Mouse (Mus musculus) kidney, postnatal 10 days (tissue): ENCODE results near the gene Podn.

Experiments
- DNase-seq: peaks from one replicate; pipeline ENCODE4 v3.0.0; 2021; ENCODE audit warnings: mixed read lengths

Gene Podn

DNA sequence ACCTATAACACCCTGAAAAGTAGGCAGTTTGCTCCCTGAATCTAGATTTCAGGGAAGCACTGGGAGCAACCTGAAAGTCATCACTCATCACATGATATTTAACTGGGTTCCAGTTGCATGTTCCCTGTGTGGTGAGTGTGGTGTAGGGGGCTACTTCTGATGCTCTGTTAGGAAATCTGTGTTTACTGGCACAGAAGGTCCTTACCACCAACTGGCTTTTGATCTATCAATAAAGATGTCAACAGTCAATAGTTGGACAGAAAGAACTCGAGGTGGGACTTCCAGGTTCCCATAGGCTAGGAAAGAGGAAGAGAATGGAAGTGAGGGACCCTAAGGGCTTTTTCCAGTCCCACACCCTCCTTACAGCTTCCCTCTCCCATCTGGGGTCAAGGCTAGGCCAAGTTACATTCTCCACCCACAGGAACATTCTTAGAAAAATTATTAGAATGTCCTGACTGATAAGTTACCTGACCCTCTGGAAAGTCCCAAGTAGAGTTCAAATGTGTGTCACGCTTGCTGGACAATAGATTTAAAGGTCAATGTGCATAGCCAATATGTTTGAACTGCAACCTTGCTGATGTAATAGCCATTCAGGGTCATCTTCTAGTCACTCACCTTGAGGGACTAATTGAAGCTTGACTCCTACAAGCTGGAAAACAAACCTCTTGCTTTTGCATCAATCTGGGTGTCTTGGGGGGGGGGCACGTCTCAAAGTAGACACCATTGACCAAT lies 18.9 kb downstream of the Podn start:
- no peak for DNase-seq

DNA sequence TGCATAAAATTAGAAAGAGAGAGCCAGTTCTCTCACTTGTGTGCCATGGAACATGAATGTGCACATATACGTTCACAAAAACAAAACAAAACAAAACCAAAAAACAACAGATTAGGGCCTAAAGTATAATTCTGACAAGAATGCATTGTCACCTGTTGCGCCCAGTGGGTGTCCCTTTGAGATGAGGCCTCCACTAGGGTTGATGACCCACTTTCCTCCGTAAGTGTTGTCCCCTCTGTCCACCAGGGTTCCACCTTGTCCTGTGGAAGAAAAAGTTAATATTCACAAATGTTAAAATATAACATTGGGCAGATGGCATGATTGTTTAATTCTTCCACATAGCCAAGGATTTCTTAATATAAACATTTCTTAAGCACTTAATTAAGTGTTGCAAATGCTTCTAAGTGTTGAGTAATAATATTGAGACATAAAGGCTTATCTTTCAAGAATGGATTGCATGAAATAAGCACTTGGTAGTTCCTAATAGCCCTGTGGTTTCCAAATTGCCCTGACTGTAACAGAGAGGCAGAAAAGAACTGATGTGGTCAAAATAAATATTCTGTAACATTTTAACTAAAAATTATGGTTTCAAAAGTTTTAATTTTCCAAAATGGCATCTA lies 21.9 kb downstream of the Podn start:
- no peak for DNase-seq

DNA sequence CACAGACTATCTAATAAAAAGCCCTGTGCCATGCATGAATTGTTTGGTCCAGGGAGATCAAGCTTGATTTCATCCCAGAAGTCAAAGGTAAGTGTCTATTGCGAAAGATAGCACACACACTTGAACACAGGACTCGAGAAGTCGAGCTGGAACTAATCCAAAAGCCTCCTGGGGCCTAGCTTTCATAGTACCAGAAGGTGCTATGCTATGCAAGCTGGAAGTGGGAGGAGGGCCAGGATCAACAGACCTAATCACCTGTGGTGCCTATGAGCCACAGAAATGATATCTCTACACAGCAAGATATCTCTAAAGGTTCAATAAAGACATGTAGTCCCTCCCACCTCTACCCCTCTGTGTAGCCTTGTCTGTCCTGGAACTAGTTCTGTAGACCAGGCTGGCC lies 24.2 kb downstream of the Podn start:
- DNase-seq, result no peak

DNA sequence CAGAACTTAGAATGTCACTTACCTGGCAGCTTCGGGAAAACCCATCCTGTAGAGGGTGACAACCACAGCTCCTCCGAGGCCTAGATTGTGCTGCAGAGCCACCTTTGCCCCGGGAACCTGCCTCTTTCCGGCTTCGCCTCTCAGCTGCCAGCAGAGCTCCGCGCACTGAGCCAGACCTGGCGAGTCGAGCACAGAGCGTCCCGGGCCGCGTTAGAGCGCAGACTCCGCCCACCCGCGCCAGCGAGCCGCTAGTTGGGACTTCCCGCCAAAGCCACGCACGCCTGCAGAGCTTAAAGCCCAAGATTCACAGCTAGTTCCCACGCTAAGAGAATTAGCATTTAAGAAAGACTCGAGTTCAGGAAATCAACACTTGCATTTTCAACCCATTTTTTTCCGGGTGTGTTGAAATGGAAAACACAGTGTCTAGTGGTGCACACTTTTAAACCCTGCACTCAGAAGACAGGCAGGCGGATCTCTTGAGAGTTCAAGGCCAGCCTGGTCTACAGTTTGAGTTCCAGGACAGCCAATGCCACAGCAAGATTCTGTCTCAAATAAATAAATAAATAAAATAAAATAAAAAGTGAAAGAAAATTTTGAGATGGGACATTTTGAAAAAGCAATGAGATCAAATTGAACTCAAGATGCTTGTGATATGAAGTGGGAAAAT lies 24.9 kb downstream of the Podn start:
- DNase-seq, result peak; percentile 98

DNA sequence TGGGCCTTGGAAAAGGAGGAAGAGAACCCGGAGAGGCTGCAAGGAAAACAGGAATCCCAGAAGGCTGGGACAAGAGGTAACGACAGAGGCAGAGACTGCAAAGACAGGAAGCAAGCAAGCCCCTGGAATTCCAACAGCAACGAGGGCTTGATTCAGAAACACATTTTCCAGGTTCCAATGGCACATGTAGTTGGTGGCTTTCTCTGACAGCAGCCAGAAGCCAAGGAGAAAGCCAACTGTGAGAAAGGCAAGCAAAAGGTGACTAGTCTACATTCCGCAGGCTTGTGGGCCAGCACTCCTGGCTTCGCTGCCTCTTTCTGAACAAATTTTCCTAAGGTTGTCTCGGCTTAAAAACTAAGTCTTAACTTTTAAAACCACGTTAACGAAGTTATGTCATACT lies 25.5 kb downstream of the Podn start:
- DNase-seq, result no peak

DNA sequence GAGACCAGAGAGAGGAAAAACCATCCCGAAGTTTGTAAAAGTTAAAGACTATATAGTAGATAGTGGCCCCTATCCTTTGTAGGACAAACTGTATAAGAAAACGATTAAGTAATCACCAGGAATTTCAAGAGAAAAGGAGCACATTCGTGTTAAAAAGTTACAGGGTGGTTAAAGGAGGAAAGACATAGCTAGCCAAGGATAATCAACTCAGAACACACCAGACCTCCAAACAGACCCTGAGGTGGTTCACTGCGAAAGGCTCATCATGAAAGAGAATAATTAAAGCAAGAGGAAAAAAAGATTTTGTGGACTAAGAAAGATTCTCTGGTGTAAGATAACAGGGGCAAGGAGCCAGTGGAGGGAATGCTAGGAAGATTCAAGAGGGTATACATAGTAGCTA lies 26.0 kb downstream of the Podn start:
- no peak for DNase-seq

DNA sequence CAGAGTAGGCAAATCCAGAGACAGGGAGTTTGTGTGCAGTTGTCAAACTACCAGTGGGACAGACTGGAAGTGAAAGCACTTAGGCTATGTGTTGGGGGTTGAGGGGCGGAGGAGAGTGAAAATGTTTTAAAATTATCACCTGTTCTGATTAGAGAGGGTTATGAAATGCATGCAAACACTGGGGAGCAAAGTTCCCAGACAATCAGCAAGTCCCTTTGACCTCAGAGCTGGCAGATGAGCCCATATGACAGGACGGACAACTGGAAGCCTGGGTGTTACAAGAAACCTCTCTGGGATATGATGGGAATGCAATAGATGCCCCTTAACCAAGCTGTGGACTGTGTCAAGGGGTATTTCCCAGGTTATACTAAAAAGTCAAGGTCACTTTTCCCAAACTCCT lies 28.2 kb downstream of the Podn start:
- DNase-seq, result no peak

DNA sequence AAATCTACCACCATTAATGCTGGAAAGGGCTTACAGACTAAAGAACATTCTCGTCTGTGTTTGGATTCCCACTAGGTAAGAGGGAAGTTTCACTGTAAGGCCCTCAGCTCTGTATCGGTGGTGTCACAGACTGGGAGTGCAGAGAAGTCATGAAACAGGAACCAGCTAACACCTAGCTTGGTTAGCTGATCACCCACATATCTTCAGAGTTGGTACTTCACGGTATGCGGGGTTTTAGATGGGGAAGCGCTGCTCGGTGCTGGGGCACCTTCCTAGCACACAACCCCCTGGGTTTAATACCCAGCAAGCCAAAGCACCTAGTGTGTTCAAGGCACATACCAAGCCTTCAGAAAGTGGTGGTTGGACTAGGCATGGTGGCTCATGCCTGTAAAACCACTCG lies 29.0 kb downstream of the Podn start:
- no peak for DNase-seq

DNA sequence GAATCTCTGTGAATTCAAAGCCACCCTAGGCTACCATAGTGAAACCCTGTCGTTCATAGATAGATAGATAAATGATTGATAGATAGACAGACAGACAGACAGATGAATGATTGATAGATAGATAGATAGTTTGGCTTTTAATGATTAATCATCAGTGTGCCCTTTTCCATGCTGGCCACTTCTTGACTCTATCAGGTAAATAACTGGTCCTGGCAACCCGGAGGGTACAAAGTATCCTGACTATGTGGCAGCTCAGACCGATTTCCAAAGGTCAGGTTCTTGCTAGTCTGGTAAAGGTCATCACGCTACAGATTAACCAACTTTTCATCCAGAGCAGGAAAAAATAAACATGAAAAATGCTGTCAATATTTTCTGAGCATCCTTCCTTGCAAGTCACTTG lies 29.7 kb downstream of the Podn start:
- DNase-seq, result peak; percentile 43

DNA sequence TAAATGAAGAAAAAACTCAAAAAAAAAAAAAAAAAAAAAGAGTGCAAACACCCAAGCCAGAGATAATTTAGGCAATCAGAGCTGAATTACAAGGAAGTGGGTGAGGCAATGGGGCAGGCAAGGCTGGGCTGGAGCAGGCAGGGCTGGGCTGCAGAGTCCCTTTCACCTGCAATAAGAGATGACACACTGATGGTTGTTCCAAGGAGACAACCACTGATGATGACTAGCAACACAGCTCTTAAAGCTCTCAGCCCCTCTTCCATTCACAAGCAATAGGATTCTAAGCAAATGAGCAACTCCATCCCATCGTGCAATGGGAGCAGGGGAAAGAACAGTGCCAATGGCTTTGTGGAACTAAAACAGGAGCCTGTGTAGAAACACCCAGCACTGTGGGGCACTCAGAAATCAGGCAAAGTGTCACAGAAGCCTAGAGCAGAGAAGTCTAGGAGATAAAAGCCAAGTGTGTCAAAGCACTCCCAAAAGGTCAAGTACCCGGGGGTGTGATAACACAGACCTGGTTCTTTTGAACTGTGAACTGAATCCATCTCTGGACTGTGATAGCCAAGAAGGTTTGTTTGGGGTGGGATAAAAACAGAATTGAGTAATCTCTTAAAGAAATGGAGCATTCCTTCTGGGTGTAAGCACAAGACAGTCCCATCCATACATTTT lies 30.9 kb downstream of the Podn start:
- DNase-seq, result no peak

DNA sequence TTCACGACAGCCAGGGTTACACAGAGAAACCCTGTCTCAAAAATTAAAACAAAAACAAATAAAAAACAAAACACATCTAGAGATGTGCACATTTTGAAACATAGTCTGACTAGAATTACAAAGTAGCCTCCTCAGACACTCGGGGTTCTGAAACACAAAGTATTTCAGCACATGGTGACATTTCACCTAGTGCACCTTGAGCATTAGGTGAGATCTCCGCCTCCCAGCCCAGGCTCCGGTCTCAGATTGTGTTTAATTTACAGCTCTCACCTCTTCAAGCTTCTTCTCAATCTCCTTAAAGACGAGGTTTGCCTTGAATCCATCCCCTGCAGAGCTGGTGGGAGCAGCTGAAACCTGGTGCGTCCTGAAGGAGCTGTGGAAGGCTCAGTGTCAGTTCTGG lies 32.6 kb downstream of the Podn start:
- DNase-seq, result no peak

DNA sequence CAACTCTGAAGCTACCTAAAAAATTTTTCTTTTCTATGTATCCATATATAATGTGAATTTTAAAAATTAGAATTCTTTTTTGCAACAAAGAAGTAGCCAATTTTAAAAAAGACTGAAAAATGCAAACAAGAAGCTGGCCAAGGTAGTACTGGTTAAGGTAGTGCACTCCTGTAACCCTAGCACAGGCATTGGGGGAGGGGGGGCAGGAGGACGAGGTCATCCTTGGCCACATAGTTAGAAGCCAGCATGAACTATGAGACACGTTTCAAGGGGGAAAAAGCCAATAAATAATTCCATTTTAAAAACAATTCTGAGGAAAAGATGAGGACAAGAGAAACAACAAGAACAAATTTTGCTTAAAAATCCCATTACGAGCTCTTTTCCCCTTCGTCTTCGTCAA lies 33.7 kb downstream of the Podn start:
- DNase-seq, result no peak

DNA sequence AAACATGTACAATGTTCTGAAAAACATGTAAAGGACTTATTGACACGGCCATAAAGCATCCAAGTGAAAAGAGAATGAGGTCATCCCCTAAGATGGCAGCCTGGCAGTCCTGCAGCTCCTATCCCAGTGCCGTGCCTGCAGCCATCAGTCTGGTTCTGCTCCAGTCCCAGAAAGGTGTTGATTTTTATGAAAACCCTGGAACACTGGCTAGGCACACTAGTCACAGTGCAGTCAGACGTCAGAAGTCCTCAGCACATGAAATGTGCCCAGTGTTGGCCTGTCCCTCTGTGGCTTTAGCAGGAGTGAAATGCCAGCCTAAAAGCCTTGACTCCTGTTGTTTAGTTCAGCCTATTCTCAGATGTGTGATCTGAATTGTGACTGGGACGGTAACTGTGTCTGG lies 35.5 kb downstream of the Podn start:
- no peak for DNase-seq

DNA sequence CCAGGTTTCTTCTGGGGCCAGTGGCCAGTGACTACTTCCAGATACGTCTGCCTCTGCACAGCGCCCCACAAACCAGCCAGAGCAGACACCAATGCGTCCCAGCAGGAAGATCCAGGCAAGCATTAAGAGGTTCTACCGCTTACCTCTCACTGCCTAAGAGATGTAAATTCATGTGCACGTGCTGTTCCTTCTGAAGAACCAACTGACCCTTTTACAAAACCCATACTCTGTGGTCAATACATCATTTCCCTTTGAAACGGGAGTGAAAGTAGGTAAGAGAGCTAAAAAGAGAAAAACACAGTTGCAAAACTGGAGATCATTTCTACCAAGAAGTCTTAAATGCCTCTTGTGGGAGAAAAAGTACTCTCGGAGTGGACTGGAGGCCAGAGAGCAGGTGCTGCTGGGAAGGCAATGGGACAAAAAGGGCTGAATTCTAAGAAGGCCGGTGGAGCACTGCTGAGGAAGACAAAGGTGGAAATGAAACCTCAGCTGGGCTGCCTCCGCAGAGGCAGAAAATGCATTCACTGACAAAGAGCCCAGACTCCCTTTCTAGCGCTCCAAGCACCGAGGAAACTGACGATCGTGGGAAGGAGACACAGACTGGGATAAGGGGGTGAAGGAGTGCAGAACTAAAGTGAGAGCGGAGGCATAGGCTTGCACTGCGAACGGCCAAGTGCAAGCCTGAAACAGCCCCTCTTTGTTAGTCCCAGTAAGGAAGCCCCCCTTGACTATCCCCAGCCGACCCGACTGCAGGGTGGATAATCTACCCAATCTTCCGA lies 36.5 kb downstream of the Podn start:
- DNase-seq, result no peak

DNA sequence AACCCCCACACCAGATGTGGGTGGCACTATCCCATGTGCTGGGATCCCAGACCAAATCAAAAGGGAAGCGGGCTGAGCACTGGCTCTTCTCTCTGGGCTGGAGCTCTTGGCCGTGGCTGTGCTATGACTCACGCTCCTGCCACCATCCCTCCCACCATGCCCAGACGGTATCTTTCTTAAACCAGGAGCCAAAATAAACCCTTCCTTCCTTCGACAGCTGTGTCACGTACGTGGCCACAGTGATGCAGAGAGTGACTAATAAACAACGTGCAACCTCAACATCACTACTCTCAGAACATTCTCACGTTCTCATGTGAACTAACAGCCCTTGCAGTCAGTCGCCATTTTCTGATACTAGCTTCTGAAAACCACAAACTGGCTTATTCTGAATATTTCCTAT lies 38.1 kb downstream of the Podn start:
- no peak for DNase-seq

DNA sequence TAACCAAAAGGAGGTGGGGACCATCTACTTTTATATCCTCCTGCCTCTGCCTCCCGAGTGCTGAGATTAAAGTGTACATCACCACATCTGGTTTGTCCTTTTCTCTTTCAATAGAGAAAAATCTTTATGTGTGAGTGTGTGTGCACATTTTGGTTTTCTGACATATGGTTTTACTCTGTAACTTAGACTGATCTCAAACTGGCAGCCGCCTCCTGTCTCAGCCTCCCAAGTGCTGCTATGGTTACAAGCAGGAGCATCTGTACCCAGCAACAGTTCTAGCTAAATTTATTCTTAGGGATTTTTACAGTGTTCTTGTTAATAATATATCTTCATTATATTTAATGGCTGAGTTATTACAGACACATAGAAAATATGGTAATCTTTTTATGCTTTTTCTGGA lies 39.0 kb downstream of the Podn start:
- no peak for DNase-seq

DNA sequence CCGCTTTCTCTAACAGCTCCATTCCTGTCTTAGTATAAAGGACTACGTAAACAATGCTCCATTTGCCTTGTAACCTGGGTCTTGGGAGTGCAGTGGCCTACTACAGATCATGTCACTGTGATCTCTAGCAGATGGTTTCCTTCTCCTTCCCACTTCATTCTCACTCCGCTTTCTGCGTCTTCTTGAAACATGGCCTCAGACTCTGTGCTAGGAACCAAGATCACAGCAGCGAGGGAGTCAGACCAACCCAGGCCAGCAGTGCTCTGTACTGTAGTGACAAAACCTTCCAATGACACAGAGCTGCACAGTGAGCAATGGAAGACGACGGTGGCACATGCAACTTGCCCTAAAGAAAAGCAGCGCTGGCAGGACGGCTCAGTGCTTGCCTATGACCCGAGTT lies 40.4 kb downstream of the Podn start:
- DNase-seq, result no peak

DNA sequence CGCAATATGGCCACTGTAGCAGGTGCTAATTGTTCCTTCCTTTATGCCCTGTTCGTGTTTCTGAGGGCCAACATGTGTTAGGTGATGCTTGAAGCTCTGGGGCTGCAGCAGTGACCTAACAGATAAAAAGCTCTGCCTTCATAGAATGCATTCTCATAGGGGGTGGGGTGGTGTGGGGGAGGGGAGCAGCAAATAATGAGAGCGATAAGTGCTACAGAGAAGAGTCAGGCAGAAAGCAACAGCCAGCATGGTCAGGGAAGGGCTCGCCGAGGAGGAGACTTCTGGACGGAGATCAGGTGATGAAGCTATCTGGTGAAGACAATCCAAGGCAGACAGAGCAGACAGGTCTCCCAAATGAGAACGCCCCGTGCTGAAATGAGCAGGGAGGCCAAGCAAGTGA lies 43.6 kb downstream of the Podn start:
- DNase-seq, result no peak

DNA sequence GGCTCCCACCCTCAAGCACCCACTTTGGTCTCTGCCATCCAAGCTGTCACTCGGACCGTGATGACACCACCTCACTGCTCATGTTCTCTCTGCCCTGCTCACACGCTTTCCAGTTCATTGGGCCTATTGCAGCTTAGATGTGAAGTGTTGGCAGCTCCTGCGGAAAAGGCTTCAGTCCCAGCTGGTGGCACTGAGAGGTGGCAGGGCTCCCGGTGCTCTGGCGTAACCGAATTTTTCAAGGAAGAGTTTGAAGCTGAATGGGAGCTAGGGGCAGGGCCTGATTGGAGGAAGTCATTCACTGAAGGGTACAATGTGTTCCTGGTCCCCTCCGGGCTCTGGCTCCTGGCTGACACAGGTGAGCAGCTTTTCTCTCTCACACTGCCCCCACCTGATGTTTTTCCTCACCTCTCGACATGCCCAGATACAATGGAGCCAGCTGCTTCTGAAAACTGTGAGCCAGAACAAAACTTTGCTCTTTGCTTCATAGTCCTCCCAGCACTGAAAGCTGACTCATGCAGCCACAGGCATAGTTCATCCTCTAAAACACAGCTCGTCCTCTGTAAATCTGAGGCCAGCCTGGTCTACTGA lies 44.5 kb downstream of the Podn start:
- no peak for DNase-seq

DNA sequence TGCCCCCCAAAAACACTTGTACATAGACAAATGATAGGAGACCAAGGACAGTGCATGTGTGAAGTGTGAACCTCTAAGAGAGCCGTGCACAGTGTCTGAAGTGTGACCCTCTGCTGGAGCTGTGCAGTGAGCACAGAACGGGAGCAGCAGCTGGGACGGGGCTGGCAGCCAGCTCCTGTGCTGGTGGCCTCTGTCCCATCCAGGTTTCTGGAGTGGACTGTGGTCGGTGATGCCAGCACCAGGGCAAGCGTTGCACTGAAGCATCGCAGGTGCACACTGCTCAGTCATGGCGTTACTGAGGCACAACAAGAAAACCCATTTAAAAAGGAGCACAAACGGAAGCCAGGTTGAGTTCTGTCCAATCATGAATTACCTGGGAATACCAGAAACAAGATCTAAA lies 50.1 kb downstream of the Podn start:
- no peak for DNase-seq

DNA sequence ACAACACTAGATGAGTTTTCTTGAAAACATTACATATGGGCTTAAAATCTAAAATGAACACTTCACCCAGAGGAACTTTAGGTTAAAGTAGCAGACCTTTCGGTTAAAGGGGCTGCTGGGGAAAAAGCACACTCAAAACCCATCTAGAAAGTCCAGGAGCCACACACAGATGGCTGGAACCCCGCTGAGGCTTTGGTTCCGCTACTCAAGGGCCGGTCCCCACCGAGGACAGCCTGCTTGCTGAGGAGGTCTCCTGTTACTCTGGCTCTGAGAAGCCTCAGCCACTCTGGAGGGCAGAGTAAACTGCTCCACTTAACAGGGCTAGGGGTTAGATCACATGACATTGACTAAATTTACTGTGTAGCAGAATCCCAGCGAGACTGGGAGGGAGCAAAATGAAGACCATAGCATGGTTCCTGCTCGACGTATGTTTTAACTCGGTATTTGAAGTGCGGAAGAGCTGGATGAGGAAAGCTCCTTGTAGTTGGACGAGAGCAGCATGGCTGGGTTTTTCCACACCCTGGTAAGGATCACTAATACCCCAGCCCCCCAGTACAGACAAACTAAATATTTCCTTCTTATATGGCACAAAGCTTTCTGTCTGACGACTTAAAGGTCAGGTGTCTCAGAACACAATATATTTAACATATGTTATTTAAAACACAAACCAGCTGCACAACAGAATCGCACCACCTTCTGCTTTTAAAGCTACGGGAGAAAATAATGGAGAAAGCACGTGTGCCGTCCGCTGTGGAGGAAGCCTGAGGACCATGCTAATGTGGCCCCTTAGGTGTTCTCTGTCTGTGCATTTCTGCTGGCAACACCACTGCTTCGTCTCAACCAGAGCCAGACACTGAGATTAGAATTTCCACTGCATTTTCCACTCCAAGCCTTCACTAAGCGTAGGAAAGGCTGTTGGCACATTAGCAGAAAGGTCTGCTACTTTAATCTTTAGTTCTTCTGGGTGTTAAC lies 50.8 kb downstream of the Podn start:
- no peak for DNase-seq

DNA sequence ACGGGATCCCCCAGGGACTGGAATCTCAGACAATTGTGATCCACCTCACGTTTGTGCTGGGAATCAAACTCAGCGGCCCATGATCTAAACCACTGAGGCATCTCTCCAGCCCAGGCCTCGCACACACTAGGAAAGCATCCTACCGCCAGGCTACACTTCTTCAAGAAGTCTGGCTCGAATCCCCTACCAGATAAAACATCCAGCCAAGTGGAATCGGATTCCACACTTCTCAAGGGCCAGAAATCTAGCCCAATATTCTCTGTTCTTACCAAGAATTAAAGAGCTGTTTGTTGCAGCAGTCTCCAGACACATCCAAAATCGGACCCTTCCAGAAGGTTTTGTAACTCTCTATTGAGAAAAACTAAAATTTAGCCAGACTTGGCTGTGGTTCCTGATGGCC lies 59.2 kb downstream of the Podn start:
- DNase-seq, result no peak
